Mouse (Mus musculus) forelimb bud, embryonic 11.5 days (tissue): ENCODE results near the gene Ascc2.
A peak's percentile ranks its signal among the peaks of the same experiment; 100 is the strongest.

Experiments used
- DNase-seq: peaks from one replicate; pipeline ENCODE4 v3.0.0-alpha.2; 2012; ENCODE audit warnings: low read depth, low spot score

Gene Ascc2

GRCm38 (mm10) chr11:4637534-4638234, at the start of gene Ascc2:
Ascc2 (plus strand) TSS chr11:4637747.
- DNase-seq = peak; percentile 94

GRCm38 (mm10) chr11:4591811-4592210, 45.7 kb upstream of the Ascc2 start:
- no peak for DNase-seq

GRCm38 (mm10) chr11:4593491-4593848, 44.1 kb upstream of the Ascc2 start:
- no peak for DNase-seq

- no peak for DNase-seq
These were observed 43.5 kb upstream of the Ascc2 start for GRCm38 (mm10) chr11:4593849-4594607.

GRCm38 (mm10) chr11:4594608-4595500, 42.7 kb upstream of the Ascc2 start, which contains the start of gene Mtmr3:
Mtmr3 (minus strand) TSS chr11:4594863.
- DNase-seq = peak; percentile 94

- no peak for DNase-seq
These were observed 39.1 kb upstream of the Ascc2 start for GRCm38 (mm10) chr11:4598411-4598810.

GRCm38 (mm10) chr11:4599916-4600315, 37.6 kb upstream of the Ascc2 start:
- DNase-seq = no peak

- no peak for DNase-seq
These were observed 35.7 kb upstream of the Ascc2 start for GRCm38 (mm10) chr11:4601890-4602289.

- DNase-seq = no peak
These were observed 34.7 kb upstream of the Ascc2 start for GRCm38 (mm10) chr11:4602691-4603441.

GRCm38 (mm10) chr11:4604441-4604840, 33.1 kb upstream of the Ascc2 start:
- DNase-seq = peak; percentile 48

GRCm38 (mm10) chr11:4605414-4605813, 32.1 kb upstream of the Ascc2 start:
- no peak for DNase-seq

GRCm38 (mm10) chr11:4606541-4606940, 31.0 kb upstream of the Ascc2 start:
- DNase-seq = no peak

GRCm38 (mm10) chr11:4611904-4612303, 25.6 kb upstream of the Ascc2 start:
- DNase-seq = no peak

GRCm38 (mm10) chr11:4620017-4620485, 17.5 kb upstream of the Ascc2 start, which contains the start of gene Gm11032:
Gm11032 (plus strand) TSS chr11:4620067.
- DNase-seq = no peak

- no peak for DNase-seq
These were observed 16.9 kb upstream of the Ascc2 start for GRCm38 (mm10) chr11:4620501-4621108.

- DNase-seq = no peak
These were observed 15.7 kb upstream of the Ascc2 start for GRCm38 (mm10) chr11:4621866-4622265.

GRCm38 (mm10) chr11:4622442-4622986, 15.0 kb upstream of the Ascc2 start:
- DNase-seq = no peak

GRCm38 (mm10) chr11:4622997-4623396, 14.6 kb upstream of the Ascc2 start:
- no peak for DNase-seq

GRCm38 (mm10) chr11:4625931-4626330, 11.6 kb upstream of the Ascc2 start:
- no peak for DNase-seq

GRCm38 (mm10) chr11:4627636-4628035, 9.9 kb upstream of the Ascc2 start:
- no peak for DNase-seq
